Mouse (Mus musculus) bone marrow, adult 2 months (tissue): Measurements from ENCODE around the gene Tgfbr3. TPM values are rescaled to one million over a fixed set of nuclear protein-coding genes. Genes with fewer than 3 reads are reported as not detected.

Experiments used
- H3K27ac ChIP-seq: fragments of 200-500 bp; 2 replicates; pipeline ENCODE4 v1.5.1; 2012; ENCODE audit warnings: low read depth, mild to moderate bottlenecking, control low read depth, inconsistent platforms, low read length; ENCODE audit not compliant: control insufficient read depth, poor library complexity, insufficient read depth
- H3K4me1 ChIP-seq: fragments of 200-500 bp; 2 replicates; pipeline ENCODE4 v1.6.1; 2011; ENCODE audit warnings: low read length; ENCODE audit not compliant: control insufficient read depth, insufficient read depth
- H3K4me3 ChIP-seq: fragments of 200-500 bp; replicated peaks from 2 replicates; pipeline ENCODE3; 2011; ENCODE audit warnings: mild to moderate bottlenecking, low read depth, low read length, control low read depth; ENCODE audit not compliant: control insufficient read depth
- CTCF ChIP-seq: fragments of 200-500 bp; IDR thresholded peaks from 2 replicates; pipeline ENCODE4 v1.5.1; 2011; ENCODE audit warnings: low read length, control low read depth; ENCODE audit not compliant: control insufficient read depth, insufficient read depth
- POLR2A ChIP-seq: fragments of 200-500 bp; IDR thresholded peaks from 2 replicates; pipeline ENCODE4 v1.6.1; 2011; ENCODE audit warnings: low read depth, mild to moderate bottlenecking, control low read depth, low read length, borderline replicate concordance; ENCODE audit not compliant: control insufficient read depth
- WGBS: fragments of 180-500 bp; shearing (Covaris S2); methylation state at CpG from one replicate; pipeline ENCODE4 v1.1.7; 2018; 5-methylcytosine and 5-hydroxymethylcytosine counted together
- polyA plus RNA-seq: library from polyadenylated mRNA; stranded (reverse); fragments of >200 nt; gene quantifications from 2 replicates; pipeline ENCODE4 v1.2.4, GENCODE M21; 2011; ENCODE audit warnings: low replicate concordance; ENCODE audit not compliant: missing spikeins, insufficient read depth, insufficient read length

The Tgfbr3 gene
- polyA plus RNA-seq, 1 experiment: 7.4 TPM

DNA sequence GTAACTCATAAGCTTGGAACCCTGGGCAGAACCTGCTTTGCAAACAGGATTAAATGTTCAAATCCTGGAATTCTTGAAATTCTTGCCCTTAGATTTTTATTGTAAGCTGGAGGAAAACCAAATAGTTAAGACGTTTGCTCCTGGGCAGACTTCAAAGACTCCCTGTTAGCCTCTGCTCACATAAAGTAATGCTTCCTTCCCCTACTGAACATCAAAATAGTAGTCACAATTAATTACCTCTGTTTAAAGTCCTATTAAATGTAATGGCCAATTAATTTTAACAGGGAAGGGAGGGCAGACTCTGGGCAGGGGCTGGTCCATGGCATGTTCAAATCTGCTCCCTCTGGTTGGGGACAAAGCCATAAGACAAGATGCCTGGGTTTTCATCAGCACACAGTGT lies 49.2 kb downstream of the Tgfbr3 start:
- TF ChIP-seq CTCF (no peak), POLR2A (no peak)
- WGBS: 64% methylated on average over 1 of the region's 1 CpGs
- H3K4me1 ChIP-seq: peaks cover 1% of the 10 kb centered on the region
- no peak overlapping the region for H3K4me3 ChIP-seq
- H3K27ac ChIP-seq: no peak overlapping the region

GRCm38 (mm10) chr5:107237971-107238426 lies 51.4 kb downstream of the Tgfbr3 start:
- no peak overlapping the region for H3K4me3 ChIP-seq
- no peak overlapping the region for H3K27ac ChIP-seq
- WGBS: 73% methylated on average over 7 of the region's 7 CpGs
- H3K4me1 ChIP-seq: peaks cover 4% of the 10 kb centered on the region
- no peak for TF ChIP-seq POLR2A
- no peak for TF ChIP-seq CTCF

GRCm38 (mm10) chr5:107236975-107237374 lies 52.5 kb downstream of the Tgfbr3 start:
- WGBS: 21% methylated on average over 6 of the region's 6 CpGs
- Histone ChIP-seq H3K27ac (no peak overlapping the region), H3K4me3 (no peak overlapping the region), H3K4me1 (peaks cover 4% of the 10 kb centered on the region)
- no peak for TF ChIP-seq POLR2A

DNA sequence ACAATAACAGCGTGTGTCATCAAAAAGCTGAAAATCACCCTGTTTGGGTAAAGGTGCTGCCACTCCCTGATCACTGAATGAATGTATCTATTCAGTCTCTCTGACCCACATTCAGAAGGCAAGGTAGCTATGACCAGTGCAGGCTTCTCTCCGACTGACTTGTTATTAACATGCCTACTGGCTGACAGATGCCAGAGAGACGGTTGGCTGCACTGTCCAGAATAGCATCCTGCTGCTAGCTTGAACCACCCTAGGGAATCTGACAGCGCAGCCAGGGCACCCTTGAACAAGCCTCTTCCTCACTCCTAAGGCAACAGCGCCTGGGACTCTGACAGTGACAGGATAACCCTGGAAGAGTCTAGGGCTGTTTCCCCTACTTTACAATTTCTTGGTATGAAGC lies 53.4 kb downstream of the Tgfbr3 start:
- Histone ChIP-seq H3K27ac (no peak overlapping the region), H3K4me3 (no peak overlapping the region), H3K4me1 (peaks cover 4% of the 10 kb centered on the region)
- WGBS: 66% methylated on average over 5 of the region's 5 CpGs
- TF ChIP-seq POLR2A: no peak
- TF ChIP-seq CTCF: no peak

DNA sequence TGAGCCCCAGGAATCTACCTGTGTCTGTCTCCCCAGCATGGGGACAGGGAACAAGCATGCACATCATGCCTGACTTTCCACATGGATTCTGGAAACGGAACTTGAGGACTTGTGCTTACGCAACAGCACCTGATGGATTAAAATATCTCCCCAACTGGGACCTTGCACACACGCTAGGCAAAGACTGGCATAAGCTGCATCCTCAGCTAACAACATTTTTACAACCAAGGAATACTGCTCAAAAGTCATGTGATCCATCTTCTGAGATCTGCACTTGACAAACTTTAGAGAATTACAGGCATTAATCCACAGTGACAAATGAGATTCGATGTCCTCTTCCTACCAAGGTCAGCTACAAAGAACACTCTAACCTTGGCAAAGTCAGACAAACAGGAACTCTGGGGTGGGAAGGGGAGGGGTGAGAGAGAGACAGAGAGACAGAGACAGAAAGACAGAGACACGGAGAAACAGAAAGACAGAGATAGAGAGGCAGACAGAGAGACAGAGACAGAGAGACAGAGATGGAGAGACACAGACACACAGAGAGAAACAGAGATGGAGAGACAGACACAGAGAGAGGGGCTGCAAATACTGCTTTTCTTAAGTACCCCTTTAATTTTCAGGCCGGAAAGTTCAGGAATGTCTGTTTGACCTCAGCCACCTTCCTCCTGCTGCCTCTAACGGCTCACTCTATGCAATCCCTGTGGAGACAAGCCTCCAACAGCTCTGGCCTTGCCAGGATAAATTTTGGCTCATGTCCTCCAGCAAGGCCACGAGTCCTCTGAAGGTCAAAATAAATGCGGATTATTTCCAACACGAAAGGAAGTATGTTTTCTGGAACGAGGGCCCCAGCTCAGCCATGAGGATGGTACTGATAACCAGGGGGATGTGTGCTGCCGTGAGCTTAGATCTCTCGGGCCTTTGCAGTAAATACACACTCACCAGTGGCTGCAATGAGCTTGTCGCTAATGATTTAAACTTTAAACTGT lies 55.8 kb downstream of the Tgfbr3 start:
- Histone ChIP-seq H3K4me3 (no peak overlapping the region), H3K27ac (no peak overlapping the region), H3K4me1 (peaks cover 6% of the 10 kb centered on the region)
- TF ChIP-seq CTCF (no peak), POLR2A (no peak)
- WGBS: 57% methylated on average over 14 of the region's 14 CpGs

GRCm38 (mm10) chr5:107230189-107230588 lies 59.2 kb downstream of the Tgfbr3 start:
- TF ChIP-seq POLR2A: no peak
- TF ChIP-seq CTCF: no peak
- no peak overlapping the region for H3K27ac ChIP-seq
- WGBS: 73% methylated on average over 6 of the region's 6 CpGs
- H3K4me3 ChIP-seq: no peak overlapping the region
- peaks cover 5% of the 10 kb centered on the region for H3K4me1 ChIP-seq

- H3K27ac ChIP-seq: no peak overlapping the region
- no peak overlapping the region for H3K4me3 ChIP-seq
- TF ChIP-seq CTCF: no peak
- TF ChIP-seq POLR2A: no peak
- peaks cover 9% of the 10 kb centered on the region for H3K4me1 ChIP-seq
- WGBS: 72% methylated on average over 9 of the region's 9 CpGs
Measured at GRCm38 (mm10) chr5:107229037-107229436, 60.4 kb downstream of the Tgfbr3 start.

DNA sequence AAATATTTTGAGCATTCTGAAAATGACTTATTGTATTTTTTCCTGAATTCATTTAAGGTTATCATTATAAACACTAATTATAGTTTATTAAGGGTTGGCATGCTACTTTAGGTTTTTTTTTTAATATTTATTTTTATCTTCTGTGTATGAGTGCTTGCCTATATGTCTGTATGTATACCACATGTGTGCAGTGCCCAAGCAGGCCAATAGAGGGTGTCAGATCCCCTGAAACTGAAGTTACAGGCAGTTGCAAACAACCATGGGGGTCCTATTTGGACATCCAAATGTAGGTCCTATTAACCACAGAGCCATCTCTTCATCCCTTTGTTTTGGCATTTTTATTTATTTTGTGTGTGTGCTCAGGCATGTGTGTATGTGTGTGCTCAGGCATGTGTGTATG lies 61.8 kb downstream of the Tgfbr3 start:
- no peak overlapping the region for H3K4me3 ChIP-seq
- no peak for TF ChIP-seq POLR2A
- no peak for TF ChIP-seq CTCF
- no peak overlapping the region for H3K27ac ChIP-seq
- H3K4me1 ChIP-seq: peaks cover 13% of the 10 kb centered on the region
